Mouse (Mus musculus) neural tube, embryonic 11.5 days (tissue): ENCODE data around the gene Cald1. TPM values are rescaled to one million over a fixed set of nuclear protein-coding genes. Genes with fewer than 3 reads are reported as not detected.

Experiments
- ATAC-seq: fragments of 200-750 bp; cut with Nextera tagmentation; 2 replicates; pipeline ENCODE4 v1.8.0; 2017; ENCODE audit warnings: moderate number of reproducible peaks, mild to moderate bottlenecking, moderate TSS enrichment, moderate library complexity; ENCODE audit not compliant: insufficient read depth, low FRiP score, low TSS enrichment
- DNase-seq: peaks from one replicate; pipeline ENCODE4 v3.0.0-alpha.2; 2015; ENCODE audit warnings: low spot score
- H3K27ac ChIP-seq: fragments of 300-500 bp; sonication (generic); 2 replicates; pipeline ENCODE4 v1.5.1; 2014; ENCODE audit warnings: low read depth, mild to moderate bottlenecking, low read length
- H3K27me3 ChIP-seq: fragments of 300-500 bp; sonication (generic); 2 replicates; pipeline ENCODE4 v1.6.1; 2014; ENCODE audit warnings: mild to moderate bottlenecking, low read length, mixed read lengths; ENCODE audit not compliant: control insufficient read depth, insufficient read depth
- H3K36me3 ChIP-seq: fragments of 300-500 bp; sonication (generic); 2 replicates; pipeline ENCODE4 v1.6.1; 2014; ENCODE audit warnings: mild to moderate bottlenecking, low read length, moderate library complexity, mixed read lengths; ENCODE audit not compliant: control insufficient read depth, insufficient read depth
- H3K4me1 ChIP-seq: fragments of 300-500 bp; sonication (generic); 2 replicates; pipeline ENCODE4 v1.6.1; 2014; ENCODE audit warnings: low read length, mixed read lengths; ENCODE audit not compliant: control insufficient read depth, insufficient read depth
- H3K4me2 ChIP-seq: fragments of 300-500 bp; sonication (generic); 2 replicates; pipeline ENCODE4 v1.6.1; 2014; ENCODE audit warnings: low read depth, mild to moderate bottlenecking, moderate library complexity
- H3K4me3 ChIP-seq: fragments of 300-500 bp; sonication (generic); 2 replicates; pipeline ENCODE4 v1.5.1; 2014; ENCODE audit warnings: low read depth, low read length
- H3K9ac ChIP-seq: fragments of 300-500 bp; sonication (generic); 2 replicates; pipeline ENCODE4 v1.6.1; 2014; ENCODE audit warnings: mild to moderate bottlenecking, low read length
- H3K9me3 ChIP-seq: fragments of 300-500 bp; sonication (generic); 2 replicates; pipeline ENCODE4 v1.6.1; 2016; ENCODE audit warnings: low read length; ENCODE audit not compliant: control insufficient read depth
- WGBS: fragments of 180-500 bp; shearing (Covaris S2); extraction: QIAGEN DNeasy Blood & Tissue Kit; methylation state at CpG from one replicate; pipeline ENCODE4 v1.1.7; 2014; 5-methylcytosine and 5-hydroxymethylcytosine counted together
- polyA plus RNA-seq: library from polyadenylated mRNA; unstranded; fragments of >200 nt; fragmentation: Nextera tagmentation; extraction: Ambion mirVana; gene quantifications from 2 replicates; pipeline ENCODE4 v1.2.1, GENCODE M21; 2014

Gene Cald1
- 99.3 and 128 TPM in 2 replicates for polyA plus RNA-seq

DNA sequence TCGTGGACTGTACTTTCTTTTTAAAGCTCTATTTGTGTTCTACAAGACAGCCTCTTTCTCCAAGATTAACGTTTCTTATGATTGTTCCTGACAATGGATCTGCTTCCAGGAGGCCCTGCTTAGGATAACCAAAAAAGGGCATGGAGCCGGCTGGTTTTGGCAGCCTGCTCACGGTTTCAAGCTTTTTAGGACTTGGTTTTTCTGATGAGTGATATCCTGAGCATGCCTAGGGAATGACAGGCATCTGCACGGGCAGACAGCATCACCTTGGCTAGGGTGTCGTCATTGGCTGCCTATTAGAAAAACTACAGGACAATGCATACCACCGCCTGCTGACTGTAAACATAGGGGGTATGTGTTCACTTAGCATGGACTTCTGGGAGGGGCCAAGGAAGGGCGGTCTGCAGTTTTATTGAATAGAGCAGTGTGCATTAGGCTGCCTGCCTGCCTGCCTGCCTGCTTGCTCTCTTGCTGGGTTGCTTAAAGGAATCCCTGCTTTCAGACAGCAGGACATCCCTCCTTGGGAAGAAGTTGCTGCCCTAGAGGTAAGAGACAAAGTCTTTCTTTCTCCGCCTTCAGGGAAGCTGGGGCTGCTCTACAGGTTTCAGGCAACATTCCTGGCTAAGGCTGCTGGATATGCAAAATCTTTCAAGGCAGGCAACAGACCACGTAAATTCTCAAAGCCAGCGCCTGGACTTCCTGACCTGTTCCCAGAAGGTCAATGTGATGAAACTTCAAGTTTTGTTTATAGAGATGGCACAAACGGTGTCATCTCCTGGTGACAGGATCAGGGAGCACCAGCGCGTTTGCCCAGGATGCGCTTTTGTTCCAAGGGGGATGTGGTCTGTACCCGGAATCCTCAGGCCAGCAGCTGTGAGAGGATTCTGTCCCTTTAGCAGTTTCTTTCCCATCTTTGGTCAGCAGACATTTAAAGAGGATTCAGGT lies at the start of gene Cald1:
Gene Cald1 (plus strand): TSS at position 380 of the 945 bp plus-strand sequence.
- peaks cover 8% of the 10 kb centered on the region for H3K4me1 ChIP-seq
- H3K9me3 ChIP-seq, result no peaks in the 10 kb centered on the region
- H3K4me3 ChIP-seq, result peak within 1 kb of the TSS; percentile 18
- H3K27me3 ChIP-seq, result no peaks in the 10 kb centered on the region
- 13% methylated on average over 16 of the region's 16 CpGs for WGBS
- H3K27ac ChIP-seq, result 0 out of 2 replicates have a peak within 1 kb of the TSS, but pooled peaks have one; percentile 27
- H3K4me2 ChIP-seq, result peak within 1 kb of the TSS; percentile 38
- H3K9ac ChIP-seq, result peak within 1 kb of the TSS; percentile 7
- DNase-seq (peak; percentile 50), ATAC-seq (peak; percentile 41; the same call in 1 of the 2 replicates)
- no peaks in the 10 kb centered on the region for H3K36me3 ChIP-seq

DNA sequence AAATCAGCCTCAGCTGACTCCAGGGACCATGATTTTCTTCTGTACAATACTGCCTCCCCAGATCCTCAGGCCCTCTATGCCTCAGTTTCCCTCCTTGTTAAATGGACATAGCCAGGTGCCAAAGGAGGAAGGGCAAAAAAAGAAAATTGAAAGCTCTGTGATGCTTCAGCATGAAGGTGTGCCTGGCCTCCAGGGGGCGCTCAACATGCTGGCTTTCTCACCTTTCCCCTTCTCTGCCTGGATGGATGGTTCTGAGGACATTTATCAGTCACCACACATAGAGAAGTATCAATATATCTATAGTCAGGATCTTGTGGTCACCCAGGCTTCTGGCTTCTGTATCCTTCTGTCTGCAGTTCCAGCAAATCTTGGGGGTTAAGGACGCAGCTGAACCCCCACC lies 49.3 kb upstream of the Cald1 start:
- WGBS, result 46% methylated on average over 2 of the region's 2 CpGs

DNA sequence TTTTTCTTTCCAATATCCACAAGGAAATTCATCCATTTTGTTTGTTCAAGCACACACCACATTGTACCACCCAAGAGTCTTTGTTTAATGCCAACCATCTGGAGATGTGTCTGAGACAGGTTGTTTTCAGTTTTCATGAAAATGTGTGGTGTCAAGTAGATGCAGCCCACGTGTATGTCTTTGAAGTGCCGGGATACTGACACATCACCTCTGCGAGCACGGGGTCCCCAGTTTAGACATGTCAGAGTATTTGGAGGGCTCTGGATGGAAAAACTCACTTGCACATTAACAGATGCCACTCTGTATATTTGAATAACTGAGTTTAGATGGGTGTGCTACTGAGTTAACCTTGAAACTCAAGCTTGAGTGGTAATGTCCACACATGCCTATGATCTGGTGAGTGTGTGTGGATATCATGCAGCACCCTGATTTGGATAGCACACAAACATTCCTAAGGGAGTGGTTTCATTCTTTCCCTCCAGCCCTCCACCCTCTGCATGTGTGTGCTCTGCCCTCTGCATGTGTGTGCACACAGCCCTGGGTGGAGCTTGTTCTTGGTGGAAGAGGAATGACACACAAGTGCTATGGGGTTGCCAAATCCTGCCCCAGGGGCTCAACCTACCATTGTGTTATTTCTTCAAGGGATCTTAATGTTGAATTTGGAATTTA lies 45.7 kb upstream of the Cald1 start:
- Histone ChIP-seq H3K36me3 (no peaks in the 10 kb centered on the region), H3K9me3 (no peaks in the 10 kb centered on the region), H3K4me1 (no peaks in the 10 kb centered on the region), H3K27ac (no peak overlapping the region), H3K4me3 (no peak overlapping the region), H3K9ac (no peak overlapping the region), H3K27me3 (no peaks in the 10 kb centered on the region), H3K4me2 (no peak overlapping the region)
- no peak for ATAC-seq
- 86% methylated on average over 4 of the region's 4 CpGs for WGBS
- no peak for DNase-seq

More for the DNA sequence above, 49.3 kb upstream of the Cald1 start:
- Histone ChIP-seq H3K9me3 (no peaks in the 10 kb centered on the region), H3K4me2 (no peak overlapping the region), H3K4me1 (peaks cover 6% of the 10 kb centered on the region; the same call in 1 of the 2 replicates), H3K27ac (no peak overlapping the region), H3K4me3 (no peak overlapping the region), H3K27me3 (no peaks in the 10 kb centered on the region), H3K9ac (no peak overlapping the region), H3K36me3 (no peaks in the 10 kb centered on the region)
- DNase-seq (peak; percentile 32), ATAC-seq (no peak)

- no peak for DNase-seq
- H3K27ac ChIP-seq, result no peak overlapping the region
- no peak for ATAC-seq
- no peak overlapping the region for H3K4me2 ChIP-seq
- no peak overlapping the region for H3K4me3 ChIP-seq
- 63% methylated on average over 9 of the region's 9 CpGs for WGBS
- H3K36me3 ChIP-seq, result no peaks in the 10 kb centered on the region
- no peak overlapping the region for H3K9ac ChIP-seq
- no peaks in the 10 kb centered on the region for H3K4me1 ChIP-seq
- H3K27me3 ChIP-seq, result no peaks in the 10 kb centered on the region
- H3K9me3 ChIP-seq, result no peaks in the 10 kb centered on the region
These were observed 43.9 kb upstream of the Cald1 start for GRCm38 (mm10) chr6:34554291-34554997.

GRCm38 (mm10) chr6:34559521-34559920 lies 38.8 kb upstream of the Cald1 start:
- no peaks in the 10 kb centered on the region for H3K9me3 ChIP-seq
- H3K36me3 ChIP-seq, result no peaks in the 10 kb centered on the region
- no peak overlapping the region for H3K27ac ChIP-seq
- no peak overlapping the region for H3K9ac ChIP-seq
- no peaks in the 10 kb centered on the region for H3K27me3 ChIP-seq
- no peak overlapping the region for H3K4me2 ChIP-seq
- no peaks in the 10 kb centered on the region for H3K4me1 ChIP-seq
- no peak for ATAC-seq
- WGBS, result 84% methylated on average over 4 of the region's 4 CpGs
- DNase-seq, result no peak
- no peak overlapping the region for H3K4me3 ChIP-seq

- no peak overlapping the region for H3K9ac ChIP-seq
- 65% methylated on average over 7 of the region's 7 CpGs for WGBS
These were observed 33.0 kb upstream of the Cald1 start for GRCm38 (mm10) chr6:34565176-34565880.

DNA sequence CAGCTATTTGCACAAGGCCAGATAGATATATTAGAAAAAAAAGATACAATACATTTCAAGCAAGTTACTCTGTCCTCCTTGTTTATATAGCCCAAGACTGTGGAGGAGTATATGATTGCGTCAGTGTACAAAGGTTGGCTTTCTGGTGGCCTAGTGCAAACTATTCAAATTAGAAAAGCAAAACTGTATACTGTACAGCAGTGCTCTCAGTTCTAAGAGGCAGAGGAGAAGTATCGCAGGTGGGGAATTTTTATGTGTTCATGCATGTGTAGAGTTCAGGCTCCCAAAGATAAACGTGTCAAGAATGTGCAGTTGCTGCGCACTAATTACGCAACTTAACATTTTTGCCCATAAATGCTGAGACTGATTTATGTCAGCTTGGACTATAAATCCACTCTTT lies 31.0 kb upstream of the Cald1 start:
- Histone ChIP-seq H3K27ac (no peak overlapping the region), H3K9ac (no peak overlapping the region), H3K4me1 (no peaks in the 10 kb centered on the region), H3K27me3 (no peaks in the 10 kb centered on the region), H3K4me2 (no peak overlapping the region), H3K4me3 (no peak overlapping the region), H3K36me3 (no peaks in the 10 kb centered on the region), H3K9me3 (no peaks in the 10 kb centered on the region)
- WGBS, result 89% methylated on average over 5 of the region's 5 CpGs
- ATAC-seq (no peak), DNase-seq (no peak)

More at GRCm38 (mm10) chr6:34565176-34565880, 33.0 kb upstream of the Cald1 start:
- Histone ChIP-seq H3K4me2 (no peak overlapping the region), H3K27ac (no peak overlapping the region), H3K36me3 (no peaks in the 10 kb centered on the region), H3K9me3 (no peaks in the 10 kb centered on the region), H3K27me3 (no peaks in the 10 kb centered on the region), H3K4me1 (no peaks in the 10 kb centered on the region), H3K4me3 (no peak overlapping the region)
- ATAC-seq, result no peak
- no peak for DNase-seq

DNA sequence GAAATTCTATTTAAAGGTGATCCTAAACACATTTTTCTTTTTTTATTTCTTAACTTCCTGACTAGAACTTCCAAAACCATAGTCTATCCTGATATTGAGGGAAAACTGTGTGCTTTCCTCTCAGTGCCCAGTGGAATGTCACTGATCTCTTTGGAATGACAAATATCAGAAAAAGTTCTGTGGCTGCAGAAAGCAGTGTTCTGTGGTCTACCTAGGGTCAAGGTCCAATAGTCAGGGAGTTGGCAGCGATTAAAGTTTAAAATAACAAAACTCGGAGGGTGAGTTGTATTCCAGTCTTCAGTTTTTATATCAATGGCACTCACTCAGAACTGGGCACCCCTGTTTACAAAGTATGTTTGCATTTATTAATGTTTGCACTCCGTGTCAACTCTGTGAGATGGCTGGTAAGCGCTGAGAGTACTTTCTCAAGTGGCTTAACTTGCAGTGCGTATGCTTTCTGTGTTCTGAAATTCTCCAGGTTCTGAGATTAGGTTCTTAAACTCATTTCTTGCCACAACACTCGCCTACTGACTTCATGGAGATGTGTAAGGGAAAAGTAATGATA lies 18.7 kb upstream of the Cald1 start:
- ATAC-seq, result no peak
- H3K4me2 ChIP-seq, result no peak overlapping the region

More for the DNA sequence above, 18.7 kb upstream of the Cald1 start:
- Histone ChIP-seq H3K9ac (no peak overlapping the region), H3K4me3 (no peak overlapping the region), H3K36me3 (no peaks in the 10 kb centered on the region), H3K27ac (no peak overlapping the region), H3K27me3 (no peaks in the 10 kb centered on the region), H3K9me3 (no peaks in the 10 kb centered on the region), H3K4me1 (no peaks in the 10 kb centered on the region)
- 89% methylated on average over 6 of the region's 6 CpGs for WGBS
- DNase-seq, result no peak
